Comparison of ENCODE assay signal across 16 mouse cellular contexts in genomic region chr14:75981231-75981630, GRCm38 (mm10). TPM values are rescaled to one million over a fixed set of nuclear protein-coding genes. Genes with fewer than 3 reads are reported as not detected.
"Had no signal": no experiment of that assay in that cellular context is flagged by ENCODE, and none has a peak within 500 bp of the region (broad histone marks: within the 10 kb centered on the region; RNA-seq: fewer than 3 reads in every experiment).

No protein-coding gene starts in this region.

- H3K4me3 ChIP-seq: midbrain, embryonic 13.5 days; neural tube, embryonic 12.5 days; stomach, embryonic 15.5 days had no signal

- H3K27ac ChIP-seq: kidney, postnatal 0 days; liver, embryonic 14.5 days; midbrain, embryonic 13.5 days; neural tube, embryonic 12.5 days; stomach, embryonic 15.5 days had no signal

- H3K9ac ChIP-seq: liver, embryonic 14.5 days; midbrain, embryonic 13.5 days; neural tube, embryonic 12.5 days; stomach, embryonic 15.5 days had no signal

- DNase-seq: kidney, adult 11 months; kidney, adult 9 months; kidney, postnatal 36 days; left cerebral cortex, postnatal 4 days; lung, adult 18-20 months; thymus, adult 2 months; thymus, postnatal 25 days had no signal

- H3K27me3 ChIP-seq: midbrain, embryonic 13.5 days; neural tube, embryonic 12.5 days; stomach, embryonic 15.5 days had no signal

- H3K4me1 ChIP-seq: stomach, embryonic 15.5 days had no signal

- H3K36me3 ChIP-seq: midbrain, embryonic 13.5 days; neural tube, embryonic 12.5 days; stomach, embryonic 15.5 days had no signal

- ATAC-seq: midbrain, embryonic 13.5 days had no signal

- H3K4me2 ChIP-seq: midbrain, embryonic 13.5 days; neural tube, embryonic 12.5 days; stomach, embryonic 15.5 days had no signal

- H3K9me3 ChIP-seq: midbrain, embryonic 13.5 days; neural tube, embryonic 12.5 days; stomach, embryonic 15.5 days had no signal

RNA-seq across cellular contexts. Expression of gene Kctd4, which starts 26.4 kb away (rescaled TPM):
- total RNA-seq: liver, adult 2 months; monocyte, adult 5-6 weeks had no signal
- polyA plus RNA-seq: liver, adult 2 months; spleen, adult 2 months; urinary bladder, adult 2 months had no signal
